Mouse (Mus musculus) lung, adult 2 months (tissue): Measurements from ENCODE around the gene Casp7.
A peak's percentile ranks its signal among the peaks of the same experiment; 100 is the strongest.

Experiments
- CTCF ChIP-seq: fragments of 200-500 bp; IDR thresholded peaks from 2 replicates; pipeline ENCODE4 v1.5.1; 2011; ENCODE audit warnings: mild to moderate bottlenecking, low read length, control low read depth; ENCODE audit not compliant: insufficient read depth
- POLR2A ChIP-seq: fragments of 200-500 bp; IDR thresholded peaks from 2 replicates; pipeline ENCODE4 v1.6.1; 2011; ENCODE audit warnings: low read depth, mild to moderate bottlenecking, control low read depth, low read length, borderline replicate concordance; ENCODE audit errors: extremely low read depth

GRCm38 (mm10) chr19:56356480-56357373 is 40.2 kb upstream of the Casp7 start:
- TF ChIP-seq POLR2A, result no peak
- TF ChIP-seq CTCF, result peak; percentile 74
